Comparison of ENCODE assay signal across 7 mouse cellular contexts in genomic region chr19:46349550-46349949, GRCm38 (mm10). TPM values are rescaled to one million over a fixed set of nuclear protein-coding genes. Genes with fewer than 3 reads are reported as not detected.
DNase-seq lines count a peak whose midpoint lies in the region; ATAC-seq lines count a peak whose summit lies in the region.

No protein-coding gene starts in this region.

- H3K9me3 ChIP-seq in lung, embryonic 15.5 days: no peaks in the 10 kb centered on the region
- H3K9me3 ChIP-seq in forebrain, embryonic 12.5 days: no peaks in the 10 kb centered on the region
- H3K9me3 ChIP-seq in limb, embryonic 13.5 days: no peaks in the 10 kb centered on the region
- H3K9me3 ChIP-seq in stomach, embryonic 14.5 days (ENCODE audit: control insufficient read depth, low read depth, low read length): no peaks in the 10 kb centered on the region

- 26% methylated on average over 6 of the region's 6 CpGs for WGBS in lung, embryonic 15.5 days
- WGBS in forebrain, embryonic 12.5 days: 30% methylated on average over 6 of the region's 6 CpGs
- 31% methylated on average over 6 of the region's 6 CpGs for WGBS in limb, embryonic 13.5 days
- 26% methylated on average over 6 of the region's 6 CpGs for WGBS in stomach, embryonic 14.5 days

- 0 out of 2 replicates have a peak, but pooled peaks cover 3% of the 10 kb centered on the region for H3K27me3 ChIP-seq in lung, embryonic 15.5 days
- H3K27me3 ChIP-seq in forebrain, embryonic 12.5 days: peaks cover 56% of the 10 kb centered on the region
- H3K27me3 ChIP-seq in limb, embryonic 13.5 days: peaks cover 7% of the 10 kb centered on the region; the same call in 1 of the 2 replicates
- H3K27me3 ChIP-seq in stomach, embryonic 14.5 days (ENCODE audit: control insufficient read depth, insufficient read depth, low read length): no peaks in the 10 kb centered on the region

- H3K4me1 ChIP-seq in lung, embryonic 15.5 days: peaks cover 20% of the 10 kb centered on the region
- peaks cover 15% of the 10 kb centered on the region for H3K4me1 ChIP-seq in forebrain, embryonic 12.5 days
- H3K4me1 ChIP-seq in limb, embryonic 13.5 days: peaks cover 15% of the 10 kb centered on the region
- H3K4me1 ChIP-seq in stomach, embryonic 14.5 days (ENCODE audit: control insufficient read depth, insufficient read depth, low read length): 0 out of 2 replicates have a peak, but pooled peaks cover 10% of the 10 kb centered on the region

- 0 out of 2 replicates have a peak, but pooled peaks have one; percentile 12 for ATAC-seq in lung, embryonic 15.5 days (ENCODE audit: borderline replicate concordance, extremely low read depth, low FRiP score, low TSS enrichment)
- ATAC-seq in forebrain, embryonic 12.5 days (ENCODE audit: low FRiP score): no peak
- ATAC-seq in limb, embryonic 13.5 days (ENCODE audit: low FRiP score, low read depth): peak; percentile 22
- ATAC-seq in stomach, embryonic 14.5 days (ENCODE audit: insufficient number of reproducible peaks, insufficient read depth, low FRiP score, low read depth): no peak

- peak overlapping the region; percentile 68 for H3K9ac ChIP-seq in lung, embryonic 15.5 days
- H3K9ac ChIP-seq in forebrain, embryonic 12.5 days: peak overlapping the region; percentile 80
- H3K9ac ChIP-seq in limb, embryonic 13.5 days: peak overlapping the region; percentile 80
- H3K9ac ChIP-seq in stomach, embryonic 14.5 days (replicated peaks; ENCODE audit: low read depth, low read length): peak overlapping the region; percentile 65

- no peaks in the 10 kb centered on the region for H3K36me3 ChIP-seq in lung, embryonic 15.5 days
- H3K36me3 ChIP-seq in forebrain, embryonic 12.5 days (replicated peaks): no peaks in the 10 kb centered on the region
- H3K36me3 ChIP-seq in limb, embryonic 13.5 days: no peaks in the 10 kb centered on the region
- H3K36me3 ChIP-seq in stomach, embryonic 14.5 days (ENCODE audit: control insufficient read depth, insufficient read depth, low read length): no peaks in the 10 kb centered on the region

- DNase-seq in lung, postnatal 14 days: no peak
- DNase-seq in urinary bladder, postnatal 10 days (ENCODE audit: low spot score): no peak
- DNase-seq in spleen, postnatal 4 days (ENCODE audit: low spot score in 2 of 2): no peak

- H3K4me3 ChIP-seq in lung, embryonic 15.5 days: peak overlapping the region; percentile 62
- H3K4me3 ChIP-seq in forebrain, embryonic 12.5 days (replicated peaks): peak overlapping the region; percentile 62
- peak overlapping the region; percentile 74 for H3K4me3 ChIP-seq in limb, embryonic 13.5 days
- H3K4me3 ChIP-seq in stomach, embryonic 14.5 days (ENCODE audit: low read depth, low read length): peak overlapping the region; percentile 66

- H3K4me2 ChIP-seq in lung, embryonic 15.5 days: peak overlapping the region; percentile 91
- peak overlapping the region; percentile 90 for H3K4me2 ChIP-seq in forebrain, embryonic 12.5 days
- peak overlapping the region; percentile 78 for H3K4me2 ChIP-seq in limb, embryonic 13.5 days (replicated peaks)
- H3K4me2 ChIP-seq in stomach, embryonic 14.5 days (replicated peaks; ENCODE audit: low read depth, low read length): peak overlapping the region; percentile 67

- peak overlapping the region; percentile 80 for H3K27ac ChIP-seq in lung, embryonic 15.5 days
- no peak overlapping the region for H3K27ac ChIP-seq in forebrain, embryonic 12.5 days
- H3K27ac ChIP-seq in limb, embryonic 13.5 days: no peak overlapping the region; the same call in 1 of the 2 replicates
- no peak overlapping the region; the same call in 1 of the 2 replicates for H3K27ac ChIP-seq in stomach, embryonic 14.5 days (ENCODE audit: low read length)

RNA-seq across cellular contexts. Expression of gene 2310034G01Rik, which starts 0.6 kb away (rescaled TPM):
- polyA plus RNA-seq in lung, embryonic 15.5 days (2015; fragmentation: Nextera tagmentation; extraction: Ambion mirVana): 2.0 and 2.4 TPM in 2 replicates
- polyA plus RNA-seq in forebrain, embryonic 12.5 days (2016; fragmentation: Nextera tagmentation; extraction: Ambion mirVana): 1.4 and 1.8 TPM in 2 replicates
- polyA plus RNA-seq in limb, embryonic 13.5 days (2015; fragmentation: Nextera tagmentation; extraction: Ambion mirVana): 2.7 TPM in 2 replicates
- 1.6 and 2.1 TPM in 2 replicates for polyA plus RNA-seq in stomach, embryonic 14.5 days (2014; fragmentation: Nextera tagmentation; extraction: Ambion mirVana)

RNA-seq across cellular contexts. Expression of gene Mfsd13a, which starts 8.6 kb away (rescaled TPM):
- polyA plus RNA-seq in lung, embryonic 15.5 days (2015; fragmentation: Nextera tagmentation; extraction: Ambion mirVana): 10.1 and 10.5 TPM in 2 replicates
- polyA plus RNA-seq in forebrain, embryonic 12.5 days (2016; fragmentation: Nextera tagmentation; extraction: Ambion mirVana): 8.8 and 9.3 TPM in 2 replicates
- 3.5 and 4.8 TPM in 2 replicates for polyA plus RNA-seq in limb, embryonic 13.5 days (2015; fragmentation: Nextera tagmentation; extraction: Ambion mirVana)
- polyA plus RNA-seq in stomach, embryonic 14.5 days (2014; fragmentation: Nextera tagmentation; extraction: Ambion mirVana): 10.8 and 11.4 TPM in 2 replicates

RNA-seq across cellular contexts. Expression of gene Cuedc2, which starts 11.0 kb away (rescaled TPM):
- polyA plus RNA-seq in lung, embryonic 15.5 days (2015; fragmentation: Nextera tagmentation; extraction: Ambion mirVana): 146 and 154 TPM in 2 replicates
- polyA plus RNA-seq in forebrain, embryonic 12.5 days (2016; fragmentation: Nextera tagmentation; extraction: Ambion mirVana): 226 TPM in 2 replicates
- 176 and 177 TPM in 2 replicates for polyA plus RNA-seq in limb, embryonic 13.5 days (2015; fragmentation: Nextera tagmentation; extraction: Ambion mirVana)
- 151 and 169 TPM in 2 replicates for polyA plus RNA-seq in stomach, embryonic 14.5 days (2014; fragmentation: Nextera tagmentation; extraction: Ambion mirVana)

RNA-seq across cellular contexts. Expression of gene Fbxl15, which starts 21.6 kb away (rescaled TPM):
- 13.3 and 14.2 TPM in 2 replicates for polyA plus RNA-seq in lung, embryonic 15.5 days (2015; fragmentation: Nextera tagmentation; extraction: Ambion mirVana)
- polyA plus RNA-seq in forebrain, embryonic 12.5 days (2016; fragmentation: Nextera tagmentation; extraction: Ambion mirVana): 23.5 and 24.5 TPM in 2 replicates
- polyA plus RNA-seq in limb, embryonic 13.5 days (2015; fragmentation: Nextera tagmentation; extraction: Ambion mirVana): 14.7 and 15.5 TPM in 2 replicates
- polyA plus RNA-seq in stomach, embryonic 14.5 days (2014; fragmentation: Nextera tagmentation; extraction: Ambion mirVana): 13.7 and 16.1 TPM in 2 replicates

RNA-seq across cellular contexts. Expression of gene Psd, which starts 22.6 kb away (rescaled TPM):
- polyA plus RNA-seq in lung, embryonic 15.5 days (2015; fragmentation: Nextera tagmentation; extraction: Ambion mirVana): 7.0 and 8.3 TPM in 2 replicates
- polyA plus RNA-seq in forebrain, embryonic 12.5 days (2016; fragmentation: Nextera tagmentation; extraction: Ambion mirVana): 23.1 and 25.4 TPM in 2 replicates
- 4.1 and 4.8 TPM in 2 replicates for polyA plus RNA-seq in limb, embryonic 13.5 days (2015; fragmentation: Nextera tagmentation; extraction: Ambion mirVana)
- polyA plus RNA-seq in stomach, embryonic 14.5 days (2014; fragmentation: Nextera tagmentation; extraction: Ambion mirVana): 41.9 and 44.3 TPM in 2 replicates

Comparison
In these comparisons a context has a peak if more than half of its experiments do, and no peak if none do; other contexts are left out.
1. ATAC-seq: peak in lung, embryonic 15.5 days (single experiment) and limb, embryonic 13.5 days (single experiment); none in forebrain, embryonic 12.5 days (single experiment) and stomach, embryonic 14.5 days (single experiment).
2. Peak in every context shown above with its lines, with median percentiles within 50 percentile points of each other: H3K4me2 ChIP-seq, H3K4me3 ChIP-seq and H3K9ac ChIP-seq.